Mouse (Mus musculus) stomach, embryonic 14.5 days (tissue): ENCODE measurements around the gene Cdh16. TPM values are rescaled to one million over a fixed set of nuclear protein-coding genes. Genes with fewer than 3 reads are reported as not detected.
A peak's percentile ranks its signal among the peaks of the same experiment; 100 is the strongest.
"Not testable (repeated sequence)": the region's sequence is repeated elsewhere in the genome, so short reads cannot be mapped to it uniquely, and the experiment has no call there.

ENCODE experiments used
- ATAC-seq: fragments of 200-750 bp; cut with Nextera tagmentation; 2 replicates; pipeline ENCODE4 v1.8.0; 2017; ENCODE audit warnings: low read depth, moderate TSS enrichment; ENCODE audit not compliant: insufficient number of reproducible peaks, insufficient read depth, low FRiP score
- H3K27ac ChIP-seq: fragments of 300-500 bp; sonication (generic); 2 replicates; pipeline ENCODE4 v1.5.1; 2014; ENCODE audit warnings: mild to moderate bottlenecking, low read length, moderate library complexity, mixed read lengths
- H3K27me3 ChIP-seq: fragments of 300-500 bp; sonication (generic); 2 replicates; pipeline ENCODE4 v1.6.1; 2014; ENCODE audit warnings: low read length, control low read depth, mixed read lengths; ENCODE audit not compliant: control insufficient read depth, insufficient read depth
- H3K36me3 ChIP-seq: fragments of 300-500 bp; sonication (generic); 2 replicates; pipeline ENCODE4 v1.6.1; 2014; ENCODE audit warnings: mild to moderate bottlenecking, control low read depth, low read length, moderate library complexity, mixed read lengths; ENCODE audit not compliant: control insufficient read depth, insufficient read depth
- H3K4me1 ChIP-seq: fragments of 300-500 bp; sonication (generic); 2 replicates; pipeline ENCODE4 v1.6.1; 2014; ENCODE audit warnings: low read length, control low read depth, mixed read lengths; ENCODE audit not compliant: control insufficient read depth, insufficient read depth
- H3K4me2 ChIP-seq: fragments of 300-500 bp; sonication (generic); replicated peaks from 2 replicates; pipeline ENCODE4 v1.6.1; 2014; ENCODE audit warnings: low read depth, low read length, control low read depth
- H3K4me3 ChIP-seq: fragments of 300-500 bp; sonication (generic); 2 replicates; pipeline ENCODE4 v1.5.1; 2014; ENCODE audit warnings: low read depth, low read length, control low read depth
- H3K9ac ChIP-seq: fragments of 300-500 bp; sonication (generic); replicated peaks from 2 replicates; pipeline ENCODE4 v1.6.1; 2014; ENCODE audit warnings: low read depth, mild to moderate bottlenecking, control low read depth, low read length, moderate library complexity, mixed read lengths
- H3K9me3 ChIP-seq: fragments of 300-500 bp; sonication (generic); 2 replicates; pipeline ENCODE4 v1.6.1; 2016; ENCODE audit warnings: low read depth, low read length, control low read depth; ENCODE audit not compliant: control insufficient read depth
- WGBS: fragments of 180-500 bp; shearing (Covaris S2); extraction: QIAGEN DNeasy Blood & Tissue Kit; methylation state at CpG from one replicate; pipeline ENCODE4 v1.1.7; 2014; 5-methylcytosine and 5-hydroxymethylcytosine counted together
- polyA plus RNA-seq: library from polyadenylated mRNA; unstranded; fragments of >200 nt; fragmentation: Nextera tagmentation; extraction: Ambion mirVana; gene quantifications from 2 replicates; pipeline ENCODE4 v1.2.1, GENCODE M21; 2014

Gene Cdh16
- polyA plus RNA-seq, 1 experiment from 2014 or later: 4.9 TPM

DNA sequence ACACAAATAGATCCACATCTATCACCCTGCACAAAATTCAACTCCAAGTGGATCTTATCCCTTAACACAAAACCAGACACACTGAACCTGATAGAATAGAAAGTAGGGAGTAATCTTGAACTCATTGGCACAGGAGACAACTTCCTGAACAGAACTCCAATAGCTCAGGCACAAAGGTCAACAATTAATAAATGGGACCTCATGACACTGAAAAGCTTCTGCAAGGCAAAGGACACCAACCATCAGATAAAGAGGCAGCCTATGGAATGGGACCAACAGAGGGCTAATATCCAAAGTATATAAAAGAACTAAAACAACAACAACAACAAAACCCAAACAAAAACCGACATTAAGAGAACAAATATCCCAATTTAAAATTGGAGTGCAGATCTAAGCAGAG is 39.7 kb downstream of the Cdh16 start:
- Histone ChIP-seq H3K27me3 (no peaks in the 10 kb centered on the region), H3K4me1 (no peaks in the 10 kb centered on the region), H3K4me3 (no peak overlapping the region), H3K4me2 (no peak overlapping the region), H3K9ac (no peak overlapping the region), H3K27ac (no peak overlapping the region), H3K36me3 (no peaks in the 10 kb centered on the region), H3K9me3 (no peaks in the 10 kb centered on the region)
- WGBS: 46% methylated on average over 1 of the region's 1 CpGs
- ATAC-seq: no peak

- H3K4me3 ChIP-seq, H3K36me3 ChIP-seq, H3K9ac ChIP-seq, H3K4me2 ChIP-seq, H3K27ac ChIP-seq, H3K9me3 ChIP-seq, ATAC-seq, H3K27me3 ChIP-seq, H3K4me1 ChIP-seq: not testable (repeated sequence)
- 78% methylated on average over 17 of the region's 17 CpGs for WGBS
These were observed 46.6 kb downstream of the Cdh16 start for GRCm38 (mm10) chr8:104577606-104578005.

GRCm38 (mm10) chr8:104576820-104577219 is 47.4 kb downstream of the Cdh16 start:
- no peaks in the 10 kb centered on the region for H3K4me1 ChIP-seq
- H3K27me3 ChIP-seq: no peaks in the 10 kb centered on the region
- no peaks in the 10 kb centered on the region for H3K9me3 ChIP-seq
- H3K9ac ChIP-seq: no peak overlapping the region
- no peak overlapping the region for H3K4me3 ChIP-seq
- no peak overlapping the region for H3K4me2 ChIP-seq
- H3K27ac ChIP-seq: no peak overlapping the region
- no peak for ATAC-seq
- H3K36me3 ChIP-seq: no peaks in the 10 kb centered on the region
- WGBS: 88% methylated on average over 3 of the region's 3 CpGs

GRCm38 (mm10) chr8:104570436-104571343 is 53.5 kb downstream of the Cdh16 start:
- Histone ChIP-seq H3K9me3 (no peaks in the 10 kb centered on the region), H3K4me1 (no peaks in the 10 kb centered on the region), H3K4me2 (peak overlapping the region; percentile 80), H3K36me3 (no peaks in the 10 kb centered on the region), H3K4me3 (peak overlapping the region; percentile 31), H3K27me3 (no peaks in the 10 kb centered on the region), H3K9ac (no peak overlapping the region), H3K27ac (no peak overlapping the region)
- WGBS: 9% methylated on average over 26 of the region's 26 CpGs
- peak; percentile 43; the same call in 1 of the 2 replicates for ATAC-seq

DNA sequence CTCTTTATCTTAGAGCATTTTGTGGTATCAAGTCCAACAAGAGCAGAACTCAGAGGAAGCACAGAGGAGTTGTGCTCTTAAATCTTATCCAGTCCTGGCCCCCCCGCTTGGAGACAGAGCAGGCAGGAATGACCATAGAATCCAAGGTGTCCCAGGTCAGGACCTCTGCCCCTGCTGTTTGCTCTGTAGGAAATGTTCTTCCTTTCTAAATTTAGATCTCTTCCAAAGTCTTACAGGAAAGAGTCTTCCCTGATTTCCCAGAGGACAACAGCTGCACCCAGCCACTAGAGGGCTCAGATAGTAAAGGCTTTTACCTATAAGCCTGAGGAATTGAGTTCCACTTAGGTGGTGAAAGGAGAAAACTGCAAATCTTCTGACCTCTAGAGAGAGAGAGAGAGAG is 54.6 kb downstream of the Cdh16 start:
- no peaks in the 10 kb centered on the region for H3K4me1 ChIP-seq
- no peak overlapping the region for H3K4me2 ChIP-seq
- H3K9ac ChIP-seq: no peak overlapping the region
- no peaks in the 10 kb centered on the region for H3K36me3 ChIP-seq
- WGBS: 23% methylated on average over 1 of the region's 1 CpGs
- H3K27ac ChIP-seq: no peak overlapping the region
- no peak for ATAC-seq
- no peaks in the 10 kb centered on the region for H3K9me3 ChIP-seq
- no peak overlapping the region for H3K4me3 ChIP-seq
- H3K27me3 ChIP-seq: no peaks in the 10 kb centered on the region

DNA sequence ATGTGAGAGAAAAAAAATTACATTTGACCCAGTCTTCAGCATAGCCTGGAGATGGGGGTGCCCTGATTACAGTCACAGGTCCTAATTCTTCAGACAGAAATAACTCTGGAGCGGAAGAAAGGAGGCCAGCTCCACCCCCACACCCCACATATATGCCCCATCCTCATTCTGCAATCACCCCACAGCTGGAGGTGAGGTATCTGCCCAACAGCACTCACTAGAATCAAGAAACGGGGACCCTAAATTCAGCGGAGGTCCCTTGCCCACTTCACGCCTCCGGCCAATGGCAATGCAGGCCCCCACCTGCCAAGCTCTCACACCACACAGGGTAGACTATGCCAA is 58.8 kb downstream of the Cdh16 start:
- no peaks in the 10 kb centered on the region for H3K27me3 ChIP-seq
- no peak overlapping the region for H3K4me3 ChIP-seq
- H3K4me2 ChIP-seq: no peak overlapping the region
- no peaks in the 10 kb centered on the region for H3K9me3 ChIP-seq
- H3K27ac ChIP-seq: no peak overlapping the region
- no peaks in the 10 kb centered on the region for H3K36me3 ChIP-seq
- 97% methylated on average over 5 of the region's 5 CpGs for WGBS
- no peaks in the 10 kb centered on the region for H3K4me1 ChIP-seq
- no peak overlapping the region for H3K9ac ChIP-seq
- ATAC-seq: no peak

DNA sequence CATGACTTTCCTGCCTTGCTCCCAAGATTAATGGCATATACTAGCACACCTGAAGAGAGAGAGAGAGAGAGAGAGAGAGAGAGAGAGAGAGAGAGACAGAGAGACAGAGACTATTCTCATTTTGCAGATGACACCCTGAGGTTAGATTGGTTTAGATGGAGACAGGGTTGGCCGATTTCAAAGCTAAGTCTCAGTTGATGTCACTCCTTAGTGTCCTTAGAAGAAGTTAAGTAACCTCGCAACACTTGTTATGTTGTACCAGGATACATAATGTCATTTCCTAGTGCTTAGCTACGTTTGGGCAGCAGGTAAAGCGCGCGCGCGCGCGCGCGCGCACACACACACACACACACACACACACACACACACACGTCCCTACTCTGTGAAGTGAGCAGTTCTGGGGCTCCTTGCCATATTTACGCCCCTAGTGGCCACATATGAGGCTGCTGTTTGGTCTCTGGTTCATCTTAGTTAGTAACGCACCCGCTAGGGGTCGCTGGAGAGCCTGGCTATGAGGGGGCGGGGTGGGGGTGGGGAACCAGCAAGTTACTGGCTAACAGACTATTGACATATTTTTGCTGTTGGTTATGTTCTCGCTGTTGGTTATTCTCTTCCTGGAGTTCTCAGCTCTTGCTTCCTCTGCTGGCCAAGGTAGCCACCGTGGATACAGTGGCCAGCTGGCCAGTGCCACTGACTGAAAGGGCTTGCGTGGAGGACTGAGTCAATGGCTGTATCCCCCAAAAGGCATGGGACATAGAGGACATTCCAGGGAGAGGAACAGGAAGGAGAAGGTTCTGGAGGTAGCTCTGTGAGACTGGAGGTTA is 59.4 kb downstream of the Cdh16 start:
- Histone ChIP-seq H3K4me3 (no peak overlapping the region), H3K9me3 (no peaks in the 10 kb centered on the region), H3K36me3 (no peaks in the 10 kb centered on the region), H3K4me1 (no peaks in the 10 kb centered on the region), H3K27me3 (no peaks in the 10 kb centered on the region), H3K27ac (no peak overlapping the region), H3K9ac (no peak overlapping the region), H3K4me2 (peak overlapping the region; percentile 12; the same call in 1 of the 2 replicates)
- WGBS: 22% methylated on average over 22 of the region's 22 CpGs
- peak; percentile 82 for ATAC-seq

DNA sequence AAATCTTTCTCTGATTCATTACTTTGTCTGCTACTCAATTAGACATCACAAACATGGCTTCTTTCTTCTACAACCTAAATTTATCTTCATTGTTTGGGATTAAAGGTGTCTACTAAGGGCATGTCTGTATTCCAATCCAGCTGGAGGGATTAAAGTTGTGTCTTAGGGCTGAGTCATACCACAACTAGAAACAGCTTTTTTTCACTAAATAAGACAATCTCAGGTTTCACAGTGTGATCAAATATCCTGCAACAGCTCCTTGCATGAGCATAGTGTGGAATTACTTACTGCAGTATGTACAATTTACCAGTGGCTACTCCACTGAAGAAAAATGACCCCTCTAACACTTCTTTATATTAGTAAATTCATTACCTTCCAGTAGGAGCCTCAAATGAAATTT is 63.5 kb downstream of the Cdh16 start:
- ATAC-seq: no peak
- Histone ChIP-seq H3K27ac (no peak overlapping the region), H3K4me2 (no peak overlapping the region), H3K9ac (no peak overlapping the region), H3K36me3 (no peaks in the 10 kb centered on the region), H3K27me3 (no peaks in the 10 kb centered on the region), H3K9me3 (no peaks in the 10 kb centered on the region), H3K4me1 (no peaks in the 10 kb centered on the region), H3K4me3 (no peak overlapping the region)
